Mouse (Mus musculus): Measurements from ENCODE around the gene Ccdc134. TPM values are rescaled to one million over a fixed set of nuclear protein-coding genes. Genes with fewer than 3 reads are reported as not detected.

Ccdc134 gene
- total RNA-seq, 2 experiments from 2014 or later = 4.4 to 6.4 TPM

- DNase-seq (ENCODE audit: low spot score) = no peak
- intact Hi-C loops (cut with DNase I) = no loop called here
Measured at GRCm38 (mm10) chr15:82166240-82167100, 38.7 kb downstream of the Ccdc134 start.

- DNase-seq (ENCODE audit: low spot score) = no peak
- intact Hi-C loops (cut with DNase I) = no loop called here
Measured at GRCm38 (mm10) chr15:82167201-82168168, 39.8 kb downstream of the Ccdc134 start.

GRCm38 (mm10) chr15:82169671-82170070 is 41.9 kb downstream of the Ccdc134 start:
- DNase-seq (ENCODE audit: low spot score) = no peak
- intact Hi-C loops (cut with DNase I) = no loop called here

GRCm38 (mm10) chr15:82170437-82171377 is 43.0 kb downstream of the Ccdc134 start:
- DNase-seq (ENCODE audit: low spot score) = no peak
- intact Hi-C loops (cut with DNase I) = no loop called here

GRCm38 (mm10) chr15:82172648-82173047 is 44.9 kb downstream of the Ccdc134 start:
- intact Hi-C loops (cut with DNase I) = no loop called here

GRCm38 (mm10) chr15:82175091-82175490 is 47.4 kb downstream of the Ccdc134 start:
- DNase-seq (ENCODE audit: low spot score) = no peak
- intact Hi-C loops (cut with DNase I) = no loop called here

More at GRCm38 (mm10) chr15:82172648-82173047, 44.9 kb downstream of the Ccdc134 start:
- DNase-seq (ENCODE audit: low spot score) = no peak

GRCm38 (mm10) chr15:82177743-82178290 is 50.1 kb downstream of the Ccdc134 start:
- no peak for DNase-seq (ENCODE audit: low spot score)

GRCm38 (mm10) chr15:82181131-82181530 is 53.4 kb downstream of the Ccdc134 start:
- intact Hi-C loops (cut with DNase I) = no loop called here

More at GRCm38 (mm10) chr15:82177743-82178290, 50.1 kb downstream of the Ccdc134 start:
- intact Hi-C loops (cut with DNase I) = no loop called here

GRCm38 (mm10) chr15:82182311-82182710 is 54.6 kb downstream of the Ccdc134 start:
- no peak for DNase-seq (ENCODE audit: low spot score)
- intact Hi-C loops (cut with DNase I) = no loop called here

More at GRCm38 (mm10) chr15:82181131-82181530, 53.4 kb downstream of the Ccdc134 start:
- no peak for DNase-seq (ENCODE audit: low spot score)

GRCm38 (mm10) chr15:82183596-82183995 is 55.9 kb downstream of the Ccdc134 start:
- intact Hi-C loops (cut with DNase I) = no loop called here
- DNase-seq (ENCODE audit: low spot score) = no peak

- intact Hi-C loops (cut with DNase I) = no loop called here
- DNase-seq (ENCODE audit: low spot score) = no peak
Measured at GRCm38 (mm10) chr15:82184183-82184582, 56.5 kb downstream of the Ccdc134 start.

GRCm38 (mm10) chr15:82184656-82185055 is 56.9 kb downstream of the Ccdc134 start:
- no peak for DNase-seq (ENCODE audit: low spot score)
- intact Hi-C loops (cut with DNase I) = no loop called here

- intact Hi-C loops (cut with DNase I) = no loop called here
- no peak for DNase-seq (ENCODE audit: low spot score)
Measured at GRCm38 (mm10) chr15:82185062-82185783, 57.5 kb downstream of the Ccdc134 start.

- no peak for DNase-seq (ENCODE audit: low spot score)
- intact Hi-C loops (cut with DNase I) = no loop called here
Measured at GRCm38 (mm10) chr15:82186131-82186530, 58.4 kb downstream of the Ccdc134 start.

- DNase-seq (ENCODE audit: low spot score) = no peak
- intact Hi-C loops (cut with DNase I) = no loop called here
Measured at GRCm38 (mm10) chr15:82186931-82187330, 59.2 kb downstream of the Ccdc134 start.

GRCm38 (mm10) chr15:82187401-82187800 is 59.7 kb downstream of the Ccdc134 start:
- intact Hi-C loops (cut with DNase I) = no loop called here
- DNase-seq (ENCODE audit: low spot score) = no peak

GRCm38 (mm10) chr15:82187924-82188323 is 60.2 kb downstream of the Ccdc134 start:
- intact Hi-C loops (cut with DNase I) = no loop called here
- DNase-seq (ENCODE audit: low spot score) = no peak

GRCm38 (mm10) chr15:82188481-82189240 is 60.9 kb downstream of the Ccdc134 start:
- intact Hi-C loops (cut with DNase I) = no loop called here
- no peak for DNase-seq (ENCODE audit: low spot score)
